Mouse (Mus musculus): Measurements from ENCODE around the gene Dst.

DNA sequence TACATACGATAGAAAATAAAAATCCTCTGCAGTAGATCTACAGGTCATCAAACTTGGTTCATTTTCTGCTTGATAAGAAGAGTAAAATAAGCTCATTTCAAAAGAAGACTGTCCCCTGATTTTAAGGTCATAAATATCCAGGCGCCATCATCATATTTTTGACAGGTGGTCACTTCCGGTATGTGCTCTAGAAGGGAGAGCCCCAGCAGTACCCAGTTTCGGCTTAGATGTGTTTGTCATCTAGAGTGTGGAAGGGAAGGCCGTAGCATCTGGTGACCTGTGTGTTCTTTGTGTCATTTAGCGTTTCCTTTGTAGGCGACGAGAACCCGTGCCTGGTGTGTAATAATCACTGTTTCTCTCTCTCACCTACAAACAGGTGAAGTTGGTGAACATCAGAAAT is 209.0 kb downstream of the Dst start:
- TF ChIP-seq CTCF (IDR thresholded peaks at IDR 0.05; ENCODE audit: low read depth, low read length) (no peak), GATA1 (IDR thresholded peaks at IDR 0.05; ENCODE audit: borderline replicate concordance, low read length) (no peak), POLR2AphosphoS5 (IDR thresholded peaks at IDR 0.05; ENCODE audit: insufficient replicate concordance, low read depth, low read length) (no peak), GATA2 (IDR thresholded peaks at IDR 0.05; ENCODE audit: borderline replicate concordance, low read depth, low read length) (no peak), TAL1 (conservative IDR thresholded peaks at IDR 0.05; ENCODE audit: low read depth, low read length) (no peak)
